Mouse (Mus musculus) small intestine, adult 2 months (tissue): ENCODE measurements around the gene Hnrnph3. TPM values are rescaled to one million over a fixed set of nuclear protein-coding genes. Genes with fewer than 3 reads are reported as not detected.

ENCODE experiments used
- H3K27ac ChIP-seq: fragments of 200-500 bp; 2 replicates; pipeline ENCODE4 v1.5.1; 2012; ENCODE audit warnings: low read depth, low read length, control low read depth, inconsistent platforms; ENCODE audit not compliant: insufficient read depth
- H3K27me3 ChIP-seq: fragments of 200-500 bp; 2 replicates; pipeline ENCODE4 v1.6.1; 2012; ENCODE audit warnings: mild to moderate bottlenecking, moderate library complexity, low read length, inconsistent platforms; ENCODE audit not compliant: control insufficient read depth, insufficient read depth
- H3K36me3 ChIP-seq: fragments of 200-500 bp; 2 replicates; pipeline ENCODE4 v1.6.1; 2012; ENCODE audit warnings: mild to moderate bottlenecking, low read length, control low read depth, inconsistent platforms; ENCODE audit not compliant: control insufficient read depth, insufficient read depth
- H3K4me1 ChIP-seq: fragments of 200-500 bp; 2 replicates; pipeline ENCODE4 v1.6.1; 2012; ENCODE audit warnings: low read length, inconsistent platforms, mixed read lengths; ENCODE audit not compliant: control insufficient read depth, insufficient read depth, insufficient read length
- H3K4me3 ChIP-seq: fragments of 200-500 bp; 2 replicates; pipeline ENCODE4 v1.5.1; 2012; ENCODE audit warnings: low read depth, mild to moderate bottlenecking, control low read depth, inconsistent platforms, low read length, moderate library complexity
- CTCF ChIP-seq: fragments of 200-500 bp; IDR thresholded peaks from 2 replicates; pipeline ENCODE4 v1.5.1; 2012; ENCODE audit warnings: low read depth, mild to moderate bottlenecking, control low read depth, inconsistent platforms, low read length, moderate library complexity, mixed read lengths; ENCODE audit not compliant: insufficient replicate concordance, insufficient read length; ENCODE audit errors: extremely low read depth
- POLR2A ChIP-seq: fragments of 200-500 bp; IDR thresholded peaks from 2 replicates; pipeline ENCODE4 v1.6.1; 2012; ENCODE audit warnings: low read depth, mild to moderate bottlenecking, control low read depth, inconsistent platforms, low read length, moderate library complexity
- WGBS: fragments of 180-500 bp; shearing (Covaris S2); methylation state at CpG from one replicate; pipeline ENCODE4 v1.1.7; 2018; 5-methylcytosine and 5-hydroxymethylcytosine counted together
- polyA plus RNA-seq: library from polyadenylated mRNA; depleted of rRNA; stranded (reverse); fragments of >200 nt; gene quantifications from 2 replicates; pipeline ENCODE4 v1.2.3, GENCODE M21; 2012; rRNA removed

The Hnrnph3 gene
- polyA plus RNA-seq, 1 experiment = 9.4 TPM

- H3K27ac ChIP-seq = no peak overlapping the region
- 40% methylated on average over 3 of the region's 3 CpGs for WGBS
- no peak overlapping the region for H3K4me3 ChIP-seq
- peaks cover 15% of the 10 kb centered on the region for H3K36me3 ChIP-seq
- no peak for TF ChIP-seq POLR2A
- peak; percentile 54; the same call in 1 of the 2 replicates for TF ChIP-seq CTCF
- no peaks in the 10 kb centered on the region for H3K27me3 ChIP-seq
- peaks cover 3% of the 10 kb centered on the region; the same call in 1 of the 2 replicates for H3K4me1 ChIP-seq
Observed at GRCm38 (mm10) chr10:62987341-62987740, 36.7 kb downstream of the Hnrnph3 start.

- TF ChIP-seq CTCF (no peak), POLR2A (no peak)
- peak overlapping the region; percentile 7; the same call in 1 of the 2 replicates for H3K4me3 ChIP-seq
- WGBS = 53% methylated on average over 6 of the region's 6 CpGs
- H3K27me3 ChIP-seq = no peaks in the 10 kb centered on the region
- H3K27ac ChIP-seq = peak overlapping the region; percentile 54; the same call in 1 of the 2 replicates
- peaks cover 4% of the 10 kb centered on the region for H3K36me3 ChIP-seq
- peaks cover 8% of the 10 kb centered on the region for H3K4me1 ChIP-seq
Observed at GRCm38 (mm10) chr10:62984495-62984894, 39.5 kb downstream of the Hnrnph3 start.

GRCm38 (mm10) chr10:62984072-62984471 is 39.9 kb downstream of the Hnrnph3 start:
- Histone ChIP-seq H3K27ac (peak overlapping the region; percentile 54; the same call in 1 of the 2 replicates), H3K4me3 (peak overlapping the region; percentile 7; the same call in 1 of the 2 replicates), H3K36me3 (peaks cover under 1% of the 10 kb centered on the region; the same call in 1 of the 2 replicates), H3K27me3 (no peaks in the 10 kb centered on the region), H3K4me1 (peaks cover 8% of the 10 kb centered on the region)
- WGBS = 31% methylated on average over 11 of the region's 11 CpGs
- TF ChIP-seq POLR2A = no peak
- no peak for TF ChIP-seq CTCF

GRCm38 (mm10) chr10:62980039-62980954 is 43.7 kb downstream of the Hnrnph3 start, which contains the start of gene Rufy2:
TSS of gene Rufy2 (plus strand) at chr10:62980223.
- 1% methylated on average over 75 of the region's 77 CpGs for WGBS
- TF ChIP-seq POLR2A = no peak; the same call in 1 of the 2 replicates
- TF ChIP-seq CTCF = peak; percentile 71
- H3K36me3 ChIP-seq = 0 out of 2 replicates have a peak, but pooled peaks cover 1% of the 10 kb centered on the region
- H3K4me1 ChIP-seq = peaks cover 8% of the 10 kb centered on the region
- H3K27ac ChIP-seq = no peak within 1 kb of the TSS
- peak within 1 kb of the TSS; percentile 100 for H3K4me3 ChIP-seq
- H3K27me3 ChIP-seq = no peaks in the 10 kb centered on the region

- TF ChIP-seq CTCF = no peak
- no peak for TF ChIP-seq POLR2A
- Histone ChIP-seq H3K36me3 (peaks cover 1% of the 10 kb centered on the region; the same call in 1 of the 2 replicates), H3K4me3 (peak overlapping the region; percentile 100), H3K27me3 (no peaks in the 10 kb centered on the region), H3K4me1 (peaks cover 8% of the 10 kb centered on the region), H3K27ac (no peak overlapping the region)
- 16% methylated on average over 10 of the region's 10 CpGs for WGBS
Observed at GRCm38 (mm10) chr10:62979667-62980038, 44.4 kb downstream of the Hnrnph3 start.

GRCm38 (mm10) chr10:62971821-62972220 is 52.2 kb downstream of the Hnrnph3 start:
- WGBS = 50% methylated on average over 16 of the region's 16 CpGs
- no peak for TF ChIP-seq POLR2A
- no peak for TF ChIP-seq CTCF
- H3K36me3 ChIP-seq = peaks cover 17% of the 10 kb centered on the region

GRCm38 (mm10) chr10:62966291-62966690 is 57.7 kb downstream of the Hnrnph3 start:
- no peak overlapping the region for H3K4me3 ChIP-seq
- H3K4me1 ChIP-seq = no peaks in the 10 kb centered on the region
- no peak overlapping the region for H3K27ac ChIP-seq
- peaks cover 40% of the 10 kb centered on the region for H3K36me3 ChIP-seq
- WGBS = 92% methylated on average over 15 of the region's 15 CpGs
- H3K27me3 ChIP-seq = no peaks in the 10 kb centered on the region
- TF ChIP-seq CTCF (no peak), POLR2A (no peak)

More at GRCm38 (mm10) chr10:62971821-62972220, 52.2 kb downstream of the Hnrnph3 start:
- H3K4me3 ChIP-seq = peak overlapping the region; percentile 42
- no peak overlapping the region for H3K27ac ChIP-seq
- H3K4me1 ChIP-seq = peaks cover 2% of the 10 kb centered on the region
- no peaks in the 10 kb centered on the region for H3K27me3 ChIP-seq

- 91% methylated on average over 11 of the region's 11 CpGs for WGBS
- Histone ChIP-seq H3K36me3 (peaks cover 41% of the 10 kb centered on the region), H3K27ac (no peak overlapping the region), H3K27me3 (no peaks in the 10 kb centered on the region), H3K4me3 (no peak overlapping the region), H3K4me1 (no peaks in the 10 kb centered on the region)
- no peak for TF ChIP-seq POLR2A
Observed at GRCm38 (mm10) chr10:62965796-62966195, 58.2 kb downstream of the Hnrnph3 start.

Other genes starting within 250 kb of the Hnrnph3 start
- gene Ccar1, start 231.9 kb downstream of the Hnrnph3 start, polyA plus RNA-seq = 46.4 and 77.7 TPM in 2 replicates
- 0.23 and 0.38 TPM in 2 replicates for gene Tet1, start 115.2 kb downstream of the Hnrnph3 start, polyA plus RNA-seq
- gene Slc25a16, start 103.6 kb downstream of the Hnrnph3 start, polyA plus RNA-seq = 25.3 and 31.0 TPM in 2 replicates
- gene Dna2, start 77.2 kb downstream of the Hnrnph3 start, polyA plus RNA-seq = 1.4 and 3.0 TPM in 2 replicates
- gene Rufy2, start 44.0 kb downstream of the Hnrnph3 start, polyA plus RNA-seq = 1.1 TPM in 2 replicates
- 21.8 and 34.1 TPM in 2 replicates for gene Pbld2, start 98 bp upstream of the Hnrnph3 start, polyA plus RNA-seq
- 4.7 and 6.7 TPM in 2 replicates for gene Pbld1, start 35.9 kb upstream of the Hnrnph3 start, polyA plus RNA-seq
- gene Atoh7, start 75.4 kb upstream of the Hnrnph3 start, polyA plus RNA-seq = 0.08 TPM in 1 of 2 replicates, not detected in the other
- 0.05 TPM in 2 replicates for gene Mypn, start 179.7 kb upstream of the Hnrnph3 start, polyA plus RNA-seq
- 6.0 and 7.2 TPM in 2 replicates for gene Herc4, start 219.6 kb upstream of the Hnrnph3 start, polyA plus RNA-seq